Mouse (Mus musculus) E14TG2a.4 (cell line): ENCODE results near the gene Atp1b2.

Experiments used
- CTCF ChIP-seq: conservative IDR thresholded peaks from 2 replicates; pipeline ENCODE4 v1.5.1; 2014; ENCODE audit warnings: low read length
- NANOG ChIP-seq: IDR thresholded peaks from 2 replicates; pipeline ENCODE4 v1.6.1; 2014; ENCODE audit warnings: borderline replicate concordance, low read length, mixed read lengths
- POU5F1 ChIP-seq: IDR thresholded peaks from 2 replicates; pipeline ENCODE4 v1.6.1; 2014; ENCODE audit warnings: low read length, borderline replicate concordance

DNA sequence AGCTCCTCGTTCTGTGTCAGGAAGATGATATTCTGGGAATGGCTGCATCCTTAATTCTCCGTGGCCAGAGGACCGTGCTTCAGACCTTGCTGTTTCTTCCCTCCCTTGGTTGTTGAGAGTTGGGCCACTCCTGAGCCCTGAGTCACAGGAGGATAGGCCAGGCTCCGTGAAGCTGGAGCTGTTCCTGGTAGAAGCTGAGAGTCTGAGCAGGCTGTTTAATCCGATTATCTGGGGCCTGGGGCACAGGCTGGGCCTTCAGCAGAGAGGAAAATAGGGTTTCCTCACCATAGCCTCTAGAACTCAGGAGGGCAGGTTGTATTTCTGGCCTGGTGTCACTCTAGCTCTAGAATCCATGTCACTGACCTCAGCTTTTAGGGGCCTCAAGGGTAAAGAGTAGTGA is 47.7 kb upstream of the Atp1b2 start:
- no peak for TF ChIP-seq CTCF
- no peak for TF ChIP-seq POU5F1
- no peak for TF ChIP-seq NANOG
